Mouse (Mus musculus) liver, embryonic 13.5 days (tissue): ENCODE results near the gene Phf1. TPM values are rescaled to one million over a fixed set of nuclear protein-coding genes. Genes with fewer than 3 reads are reported as not detected.

Experiments used
- ATAC-seq: fragments of 200-750 bp; cut with Nextera tagmentation; 2 replicates; pipeline ENCODE4 v1.8.0; 2017; ENCODE audit warnings: low read depth, mild to moderate bottlenecking, moderate number of reproducible peaks, moderate library complexity
- DNase-seq: peaks from one replicate; pipeline ENCODE4 v3.0.0; 2022
- H3K27ac ChIP-seq: fragments of 300-500 bp; sonication (generic); 2 replicates; pipeline ENCODE4 v1.5.1; 2015; ENCODE audit warnings: moderate library complexity, mild to moderate bottlenecking, inconsistent platforms
- H3K27me3 ChIP-seq: fragments of 300-500 bp; sonication (generic); 2 replicates; pipeline ENCODE4 v1.6.1; 2015; ENCODE audit warnings: mild to moderate bottlenecking, inconsistent platforms
- H3K36me3 ChIP-seq: fragments of 300-500 bp; sonication (generic); 2 replicates; pipeline ENCODE4 v1.6.1; 2015; ENCODE audit warnings: mild to moderate bottlenecking, inconsistent platforms
- H3K4me1 ChIP-seq: fragments of 300-500 bp; sonication (generic); replicated peaks from 2 replicates; pipeline ENCODE4 v1.6.1; 2015; ENCODE audit warnings: inconsistent platforms
- H3K4me2 ChIP-seq: fragments of 300-500 bp; sonication (generic); 2 replicates; pipeline ENCODE4 v1.6.1; 2015; ENCODE audit warnings: inconsistent platforms, mild to moderate bottlenecking, moderate library complexity
- H3K4me3 ChIP-seq: fragments of 300-500 bp; sonication (generic); replicated peaks from 2 replicates; pipeline ENCODE4 v1.5.1; 2015; ENCODE audit warnings: mild to moderate bottlenecking, inconsistent platforms
- H3K9ac ChIP-seq: fragments of 300-500 bp; sonication (generic); 2 replicates; pipeline ENCODE4 v1.6.1; 2015; ENCODE audit warnings: mild to moderate bottlenecking, inconsistent platforms
- H3K9me3 ChIP-seq: fragments of 300-500 bp; sonication (generic); replicated peaks from 2 replicates; pipeline ENCODE4 v1.6.1; 2016; ENCODE audit warnings: inconsistent platforms
- WGBS: fragments of 180-500 bp; shearing (Covaris S2); methylation state at CpG from one replicate; pipeline ENCODE4 v1.1.7; 2015; ENCODE audit not compliant: insufficient replicate concordance; 5-methylcytosine and 5-hydroxymethylcytosine counted together
- polyA plus RNA-seq: library from polyadenylated mRNA; unstranded; fragments of >200 nt; fragmentation: Nextera tagmentation; extraction: Ambion mirVana; gene quantifications from 2 replicates; pipeline ENCODE4 v1.2.1, GENCODE M21; 2015

Gene Phf1
- polyA plus RNA-seq, 1 experiment from 2014 or later: 1.6 TPM

DNA sequence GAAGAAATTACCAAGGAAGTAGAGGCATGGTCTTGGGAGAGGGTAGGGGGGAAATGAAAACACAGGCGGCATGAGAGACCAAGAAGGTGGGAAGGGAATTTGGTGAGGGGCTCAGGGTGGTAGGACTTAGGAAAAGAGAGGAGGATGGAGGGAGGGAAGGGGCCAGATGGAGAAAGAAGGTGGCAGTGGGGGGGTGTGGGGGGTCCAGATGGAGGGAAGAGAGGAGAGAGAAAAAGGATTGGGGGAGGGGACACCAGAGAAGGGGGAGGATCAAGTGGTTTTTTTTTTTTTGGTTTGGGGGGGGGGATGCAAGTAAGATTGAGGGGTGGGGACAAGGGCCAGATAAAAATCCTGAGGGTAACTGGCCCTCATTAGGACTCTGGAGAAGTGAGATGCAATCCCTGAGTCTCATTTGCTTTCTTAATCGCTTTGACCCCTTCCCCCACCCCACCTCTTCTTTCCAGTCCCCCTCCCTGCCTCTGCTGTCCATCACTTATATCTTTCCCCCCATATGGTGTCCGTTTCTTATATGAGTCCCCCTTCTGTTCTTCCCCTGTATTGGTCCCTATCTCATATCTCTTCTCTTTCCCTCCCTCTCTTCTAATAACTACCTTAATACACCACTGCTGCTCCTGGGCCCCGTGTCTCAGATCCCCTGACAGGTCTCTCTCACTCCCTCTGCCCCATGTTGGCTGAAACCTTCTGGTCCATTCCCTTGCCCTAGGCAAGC lies 9.2 kb downstream of the Phf1 start:
- DNase-seq (no peak), ATAC-seq (no peak)
- Histone ChIP-seq H3K9ac (peak overlapping the region; percentile 59), H3K36me3 (peaks cover 11% of the 10 kb centered on the region), H3K4me2 (peak overlapping the region; percentile 97), H3K4me3 (peak overlapping the region; percentile 46), H3K4me1 (peaks cover 60% of the 10 kb centered on the region), H3K9me3 (no peaks in the 10 kb centered on the region), H3K27ac (no peak overlapping the region), H3K27me3 (peaks cover 5% of the 10 kb centered on the region; the same call in 1 of the 2 replicates)
- WGBS: 15% methylated on average over 4 of the region's 4 CpGs

DNA sequence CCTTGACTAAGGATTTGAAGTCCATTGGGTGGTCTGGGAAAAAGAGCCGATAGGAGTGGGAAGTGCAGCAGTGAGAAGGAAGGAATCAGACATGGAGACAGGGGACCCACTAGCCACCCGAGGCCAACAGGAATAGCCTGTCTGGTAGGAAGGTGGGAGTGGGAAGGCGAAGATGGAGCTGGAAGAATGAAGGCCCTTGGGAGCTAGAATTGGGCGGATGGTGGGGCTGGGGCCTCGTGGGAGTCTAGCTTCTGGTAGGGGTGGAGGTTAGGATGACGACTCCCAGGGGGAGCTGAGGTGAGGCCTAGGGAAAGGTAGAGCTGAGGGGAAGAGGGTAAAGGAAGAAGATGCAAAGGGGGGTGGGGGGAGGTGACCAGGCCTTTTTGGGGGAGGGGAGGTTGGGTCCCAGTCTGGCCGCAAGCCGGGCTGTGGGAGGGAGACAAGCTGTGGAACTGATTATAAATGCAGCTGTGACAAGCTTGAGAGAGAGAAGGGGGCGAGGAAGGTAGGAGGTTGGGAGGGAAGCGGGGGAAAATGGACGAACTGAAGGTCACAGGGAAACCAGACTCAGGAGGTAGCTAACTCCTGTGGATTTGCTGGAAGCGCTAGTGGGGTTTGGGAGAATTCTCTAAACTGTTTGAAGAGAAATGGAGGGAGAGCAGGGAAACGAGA lies 13.1 kb downstream of the Phf1 start:
- Histone ChIP-seq H3K9me3 (no peaks in the 10 kb centered on the region), H3K4me2 (peak overlapping the region; percentile 80), H3K4me3 (peak overlapping the region; percentile 50), H3K27ac (peak overlapping the region; percentile 21; the same call in 1 of the 2 replicates), H3K9ac (peak overlapping the region; percentile 73), H3K27me3 (peaks cover 23% of the 10 kb centered on the region), H3K4me1 (peaks cover 67% of the 10 kb centered on the region), H3K36me3 (no peaks in the 10 kb centered on the region)
- no peak for DNase-seq
- WGBS: 46% methylated on average over 13 of the region's 13 CpGs
- no peak for ATAC-seq

DNA sequence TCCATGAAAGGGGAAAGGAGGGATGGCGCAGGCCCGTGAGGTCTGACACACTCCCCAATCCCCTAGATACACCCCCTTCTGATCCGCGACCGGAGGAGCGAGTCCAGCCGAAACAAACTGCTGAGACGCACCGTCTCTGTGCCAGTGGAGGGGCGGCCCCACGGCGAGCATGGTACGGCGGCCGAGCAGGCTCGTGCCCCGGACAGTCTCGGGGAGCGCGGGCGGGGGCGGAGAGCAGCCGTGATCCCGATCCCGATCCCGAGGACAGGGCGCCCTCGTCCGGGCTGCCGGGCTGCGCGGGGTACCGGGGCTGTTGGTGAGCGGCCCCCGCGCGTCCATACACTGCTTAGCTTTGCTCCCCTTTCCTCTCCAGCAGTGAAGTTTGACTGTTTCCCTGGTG lies 13.7 kb downstream of the Phf1 start:
- Histone ChIP-seq H3K9me3 (no peaks in the 10 kb centered on the region), H3K4me3 (peak overlapping the region; percentile 50), H3K4me1 (peaks cover 67% of the 10 kb centered on the region), H3K27me3 (peaks cover 24% of the 10 kb centered on the region), H3K4me2 (peak overlapping the region; percentile 80), H3K9ac (peak overlapping the region; percentile 73), H3K36me3 (no peaks in the 10 kb centered on the region), H3K27ac (peak overlapping the region; percentile 21; the same call in 1 of the 2 replicates)
- DNase-seq (peak; percentile 50), ATAC-seq (peak; percentile 30)
- WGBS: 4% methylated on average over 37 of the region's 37 CpGs

GRCm38 (mm10) chr17:26947231-26948100 lies 14.6 kb downstream of the Phf1 start:
- no peaks in the 10 kb centered on the region for H3K9me3 ChIP-seq
- peaks cover 71% of the 10 kb centered on the region for H3K4me1 ChIP-seq
- peak overlapping the region; percentile 73 for H3K9ac ChIP-seq
- H3K36me3 ChIP-seq: no peaks in the 10 kb centered on the region
- peak overlapping the region; percentile 80 for H3K4me2 ChIP-seq
- H3K4me3 ChIP-seq: peak overlapping the region; percentile 50; the same call in 1 of the 2 replicates
- H3K27me3 ChIP-seq: peaks cover 31% of the 10 kb centered on the region
- H3K27ac ChIP-seq: no peak overlapping the region
- ATAC-seq (no peak), DNase-seq (no peak)
- 67% methylated on average over 12 of the region's 12 CpGs for WGBS

GRCm38 (mm10) chr17:26948316-26949050 lies 15.6 kb downstream of the Phf1 start:
- peaks cover 80% of the 10 kb centered on the region for H3K4me1 ChIP-seq
- no peaks in the 10 kb centered on the region for H3K36me3 ChIP-seq
- no peak for DNase-seq
- WGBS: 0% methylated on average over 21 of the region's 87 CpGs
- H3K4me3 ChIP-seq: peak overlapping the region; percentile 71
- ATAC-seq: 0 out of 2 replicates have a peak, but pooled peaks have one; percentile 26
- peak overlapping the region; percentile 53 for H3K27ac ChIP-seq
- H3K9ac ChIP-seq: peak overlapping the region; percentile 78
- H3K4me2 ChIP-seq: peak overlapping the region; percentile 100
- no peaks in the 10 kb centered on the region for H3K9me3 ChIP-seq
- peaks cover 41% of the 10 kb centered on the region for H3K27me3 ChIP-seq

- 0 out of 2 replicates have a peak, but pooled peaks have one; percentile 16 for ATAC-seq
- no peak for DNase-seq
- 20% methylated on average over 10 of the region's 14 CpGs for WGBS
These were observed 16.3 kb downstream of the Phf1 start for GRCm38 (mm10) chr17:26949051-26949577.

DNA sequence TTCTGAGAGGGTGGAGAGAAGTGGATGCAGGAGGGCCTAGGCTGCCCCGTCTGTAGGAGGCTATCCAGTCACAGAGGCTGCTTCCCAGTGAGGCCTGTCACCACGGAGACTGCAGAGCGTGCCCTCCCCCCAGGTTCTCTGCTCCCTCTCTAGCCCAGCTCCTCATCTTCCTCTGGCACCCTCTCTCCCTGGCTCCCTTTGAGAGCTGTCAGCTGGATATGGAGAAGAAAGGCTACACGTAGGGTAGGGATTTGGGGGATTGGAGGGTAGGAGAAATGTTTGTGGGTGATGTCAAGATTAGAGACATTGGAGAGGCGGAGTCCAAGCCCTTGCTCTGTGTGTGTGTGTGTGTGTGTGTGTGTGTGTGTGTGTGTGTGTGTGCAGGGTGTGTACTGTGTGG lies 17.0 kb downstream of the Phf1 start:
- Histone ChIP-seq H3K4me3 (no peak overlapping the region), H3K9me3 (no peaks in the 10 kb centered on the region), H3K27ac (peak overlapping the region; percentile 51), H3K4me1 (peaks cover 91% of the 10 kb centered on the region), H3K4me2 (no peak overlapping the region), H3K36me3 (0 out of 2 replicates have a peak, but pooled peaks cover 2% of the 10 kb centered on the region), H3K9ac (peak overlapping the region; percentile 17; the same call in 1 of the 2 replicates), H3K27me3 (peaks cover 39% of the 10 kb centered on the region)
- ATAC-seq (no peak), DNase-seq (no peak)
- WGBS: 52% methylated on average over 5 of the region's 5 CpGs

More at GRCm38 (mm10) chr17:26949051-26949577, 16.3 kb downstream of the Phf1 start:
- H3K9me3 ChIP-seq: no peaks in the 10 kb centered on the region
- H3K27ac ChIP-seq: peak overlapping the region; percentile 51
- peak overlapping the region; percentile 100 for H3K4me2 ChIP-seq
- peak overlapping the region; percentile 71 for H3K4me3 ChIP-seq
- no peaks in the 10 kb centered on the region for H3K36me3 ChIP-seq
- H3K4me1 ChIP-seq: peaks cover 86% of the 10 kb centered on the region
- H3K9ac ChIP-seq: peak overlapping the region; percentile 78
- H3K27me3 ChIP-seq: peaks cover 44% of the 10 kb centered on the region

DNA sequence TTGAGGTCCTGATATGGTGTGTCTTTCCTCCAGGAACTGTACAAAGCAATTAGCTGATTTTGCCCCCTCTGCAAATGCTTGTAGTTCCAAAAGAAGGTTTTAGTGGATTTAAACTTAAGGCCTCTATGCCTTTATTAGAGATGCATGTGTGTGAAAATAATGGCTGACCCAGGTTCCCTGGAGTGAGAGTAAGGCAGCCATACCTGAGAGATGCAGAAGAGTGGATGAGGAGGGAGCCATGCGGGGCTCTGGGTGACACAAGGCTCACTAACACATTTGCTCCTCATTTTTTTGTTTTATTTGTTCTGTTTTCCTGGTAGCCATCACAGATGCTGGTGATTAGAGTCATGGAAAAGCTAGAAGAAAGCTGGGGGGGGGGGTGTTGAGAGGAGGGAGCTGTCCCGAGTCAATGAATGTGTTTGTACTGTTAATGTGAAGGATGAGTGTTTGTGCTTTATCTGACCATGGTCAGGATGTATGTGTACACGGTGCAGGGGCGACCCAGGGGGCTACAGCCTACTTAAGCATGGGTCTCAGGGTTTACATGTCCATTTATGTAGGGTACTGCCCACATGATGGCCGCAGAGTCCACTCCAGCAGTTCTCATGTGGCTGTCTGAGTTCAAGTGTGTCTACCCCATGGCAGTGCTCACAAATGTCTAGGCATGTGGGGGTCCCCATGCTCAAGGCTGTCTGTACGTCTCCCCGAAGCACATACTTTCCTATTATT lies 17.9 kb downstream of the Phf1 start:
- 49% methylated on average over 7 of the region's 7 CpGs for WGBS
- 0 out of 2 replicates have a peak overlapping the region, but pooled peaks have one; percentile 37 for H3K4me3 ChIP-seq
- 0 out of 2 replicates have a peak, but pooled peaks cover 4% of the 10 kb centered on the region for H3K36me3 ChIP-seq
- peak overlapping the region; percentile 68 for H3K4me2 ChIP-seq
- ATAC-seq (no peak), DNase-seq (no peak)
- H3K9ac ChIP-seq: 0 out of 2 replicates have a peak overlapping the region, but pooled peaks have one; percentile 66
- H3K9me3 ChIP-seq: no peaks in the 10 kb centered on the region
- peak overlapping the region; percentile 13; the same call in 1 of the 2 replicates for H3K27ac ChIP-seq
- peaks cover 96% of the 10 kb centered on the region for H3K4me1 ChIP-seq
- H3K27me3 ChIP-seq: peaks cover 39% of the 10 kb centered on the region

- no peaks in the 10 kb centered on the region for H3K9me3 ChIP-seq
- H3K4me2 ChIP-seq: peak overlapping the region; percentile 68
- ATAC-seq: no peak
- H3K4me1 ChIP-seq: peaks cover 96% of the 10 kb centered on the region
- peak overlapping the region; percentile 66; the same call in 1 of the 2 replicates for H3K9ac ChIP-seq
- WGBS: 3% methylated on average over 11 of the region's 11 CpGs
- H3K27me3 ChIP-seq: peaks cover 39% of the 10 kb centered on the region
- peak overlapping the region; percentile 37 for H3K4me3 ChIP-seq
- peak overlapping the region; percentile 13; the same call in 1 of the 2 replicates for H3K27ac ChIP-seq
- H3K36me3 ChIP-seq: 0 out of 2 replicates have a peak, but pooled peaks cover 4% of the 10 kb centered on the region
- peak; percentile 49 for DNase-seq
These were observed 18.6 kb downstream of the Phf1 start for GRCm38 (mm10) chr17:26951406-26951805.
